Mouse (Mus musculus): ENCODE measurements around the gene Tmem183a. TPM values are rescaled to one million over a fixed set of nuclear protein-coding genes. Genes with fewer than 3 reads are reported as not detected.
A peak's percentile ranks its signal among the peaks of the same experiment; 100 is the strongest.

Tmem183a gene
- polyA plus RNA-seq (2014; fragmentation: Nextera tagmentation; extraction: Ambion mirVana): 57.0 and 91.3 TPM in 2 replicates

- Histone ChIP-seq H3K9ac (ENCODE audit: low read depth, low read length) (peak within 1 kb of the TSS; percentile 92), H3K27ac (ENCODE audit: low read depth, low read length) (peak within 1 kb of the TSS; percentile 57; the same call in 1 of the 2 replicates), H3K27me3 (ENCODE audit: control insufficient read depth, insufficient read depth, low read length) (no peaks in the 10 kb centered on the region), H3K4me1 (ENCODE audit: control insufficient read depth, insufficient read depth, low read length) (peaks cover 11% of the 10 kb centered on the region), H3K9me3 (ENCODE audit: control insufficient read depth, low read length) (no peaks in the 10 kb centered on the region), H3K4me2 (replicated peaks; ENCODE audit: low read depth, low read length) (peak within 1 kb of the TSS; percentile 77), H3K36me3 (ENCODE audit: control insufficient read depth, insufficient read depth, low read length) (peaks cover 29% of the 10 kb centered on the region), H3K4me3 (ENCODE audit: low read length) (peak within 1 kb of the TSS; percentile 92)
- ATAC-seq (ENCODE audit: low FRiP score, low TSS enrichment): peak; percentile 98
- under 1% methylated on average over 38 of the region's 38 CpGs for WGBS
Measured at GRCm38 (mm10) chr1:134361857-134362212, at the start of gene Tmem183a. Gene Tmem183a (minus strand): TSS chr1:134361979.

GRCm38 (mm10) chr1:134408080-134408479, 46.3 kb upstream of the Tmem183a start:
- no peaks in the 10 kb centered on the region for H3K9me3 ChIP-seq (ENCODE audit: control insufficient read depth, low read length)
- H3K4me1 ChIP-seq (ENCODE audit: control insufficient read depth, insufficient read depth, low read length): peaks cover 13% of the 10 kb centered on the region
- no peaks in the 10 kb centered on the region for H3K27me3 ChIP-seq (ENCODE audit: control insufficient read depth, insufficient read depth, low read length)
- H3K4me2 ChIP-seq (replicated peaks; ENCODE audit: low read depth, low read length): no peak overlapping the region; the same call in 1 of the 2 replicates
- WGBS: 46% methylated on average over 8 of the region's 8 CpGs
- H3K27ac ChIP-seq (ENCODE audit: low read depth, low read length): peak overlapping the region; percentile 78
- peaks cover 25% of the 10 kb centered on the region; the same call in 1 of the 2 replicates for H3K36me3 ChIP-seq (ENCODE audit: control insufficient read depth, insufficient read depth, low read length)
- no peak overlapping the region for H3K4me3 ChIP-seq (ENCODE audit: low read length)
- H3K9ac ChIP-seq (ENCODE audit: low read depth, low read length): no peak overlapping the region
- ATAC-seq (ENCODE audit: low FRiP score, low TSS enrichment): peak; percentile 62

- Histone ChIP-seq H3K9ac (ENCODE audit: low read depth, low read length) (peak overlapping the region; percentile 56), H3K27me3 (ENCODE audit: control insufficient read depth, insufficient read depth, low read length) (no peaks in the 10 kb centered on the region), H3K36me3 (ENCODE audit: control insufficient read depth, insufficient read depth, low read length) (peaks cover 25% of the 10 kb centered on the region; the same call in 1 of the 2 replicates), H3K4me2 (replicated peaks; ENCODE audit: low read depth, low read length) (peak overlapping the region; percentile 74), H3K4me1 (ENCODE audit: control insufficient read depth, insufficient read depth, low read length) (peaks cover 13% of the 10 kb centered on the region), H3K27ac (ENCODE audit: low read depth, low read length) (peak overlapping the region; percentile 72; the same call in 1 of the 2 replicates), H3K9me3 (ENCODE audit: control insufficient read depth, low read length) (no peaks in the 10 kb centered on the region), H3K4me3 (ENCODE audit: low read length) (peak overlapping the region; percentile 59)
- 33% methylated on average over 8 of the region's 8 CpGs for WGBS
- ATAC-seq (ENCODE audit: low FRiP score, low TSS enrichment): 0 out of 2 replicates have a peak, but pooled peaks have one; percentile 21
Measured at GRCm38 (mm10) chr1:134406414-134406771, 44.6 kb upstream of the Tmem183a start.

GRCm38 (mm10) chr1:134405509-134406413, 44.0 kb upstream of the Tmem183a start, which contains the start of gene Cyb5r1:
Gene Cyb5r1 (plus strand): TSS chr1:134405559.
- Histone ChIP-seq H3K4me1 (ENCODE audit: control insufficient read depth, insufficient read depth, low read length) (peaks cover 13% of the 10 kb centered on the region), H3K9ac (ENCODE audit: low read depth, low read length) (peak within 1 kb of the TSS; percentile 56), H3K9me3 (ENCODE audit: control insufficient read depth, low read length) (no peaks in the 10 kb centered on the region), H3K36me3 (ENCODE audit: control insufficient read depth, insufficient read depth, low read length) (peaks cover 20% of the 10 kb centered on the region; the same call in 1 of the 2 replicates), H3K27me3 (ENCODE audit: control insufficient read depth, insufficient read depth, low read length) (no peaks in the 10 kb centered on the region), H3K4me2 (replicated peaks; ENCODE audit: low read depth, low read length) (peak within 1 kb of the TSS; percentile 74), H3K4me3 (ENCODE audit: low read length) (peak within 1 kb of the TSS; percentile 59), H3K27ac (ENCODE audit: low read depth, low read length) (peak within 1 kb of the TSS; percentile 72)
- peak; percentile 99 for ATAC-seq (ENCODE audit: low FRiP score, low TSS enrichment)
- WGBS: 2% methylated on average over 43 of the region's 43 CpGs

GRCm38 (mm10) chr1:134399735-134400134, 38.0 kb upstream of the Tmem183a start:
- Histone ChIP-seq H3K4me2 (replicated peaks; ENCODE audit: low read depth, low read length) (no peak overlapping the region), H3K27ac (ENCODE audit: low read depth, low read length) (no peak overlapping the region), H3K27me3 (ENCODE audit: control insufficient read depth, insufficient read depth, low read length) (no peaks in the 10 kb centered on the region), H3K9me3 (ENCODE audit: control insufficient read depth, low read length) (0 out of 2 replicates have a peak, but pooled peaks cover 2% of the 10 kb centered on the region), H3K4me1 (ENCODE audit: control insufficient read depth, insufficient read depth, low read length) (no peaks in the 10 kb centered on the region), H3K9ac (ENCODE audit: low read depth, low read length) (no peak overlapping the region), H3K4me3 (ENCODE audit: low read length) (no peak overlapping the region), H3K36me3 (ENCODE audit: control insufficient read depth, insufficient read depth, low read length) (no peaks in the 10 kb centered on the region)
- ATAC-seq (ENCODE audit: low FRiP score, low TSS enrichment): no peak
- WGBS: 65% methylated on average over 5 of the region's 5 CpGs

GRCm38 (mm10) chr1:134398210-134398609, 36.4 kb upstream of the Tmem183a start:
- Histone ChIP-seq H3K27me3 (ENCODE audit: control insufficient read depth, insufficient read depth, low read length) (no peaks in the 10 kb centered on the region), H3K9ac (ENCODE audit: low read depth, low read length) (no peak overlapping the region), H3K4me3 (ENCODE audit: low read length) (no peak overlapping the region), H3K4me1 (ENCODE audit: control insufficient read depth, insufficient read depth, low read length) (no peaks in the 10 kb centered on the region), H3K36me3 (ENCODE audit: control insufficient read depth, insufficient read depth, low read length) (no peaks in the 10 kb centered on the region), H3K9me3 (ENCODE audit: control insufficient read depth, low read length) (0 out of 2 replicates have a peak, but pooled peaks cover 2% of the 10 kb centered on the region), H3K4me2 (replicated peaks; ENCODE audit: low read depth, low read length) (no peak overlapping the region), H3K27ac (ENCODE audit: low read depth, low read length) (no peak overlapping the region)
- WGBS: 88% methylated on average over 12 of the region's 12 CpGs
- no peak for ATAC-seq (ENCODE audit: low FRiP score, low TSS enrichment)

- WGBS: 45% methylated on average over 5 of the region's 5 CpGs
- Histone ChIP-seq H3K9ac (ENCODE audit: low read depth, low read length) (no peak overlapping the region), H3K27me3 (ENCODE audit: control insufficient read depth, insufficient read depth, low read length) (no peaks in the 10 kb centered on the region), H3K4me2 (replicated peaks; ENCODE audit: low read depth, low read length) (no peak overlapping the region), H3K9me3 (ENCODE audit: control insufficient read depth, low read length) (no peaks in the 10 kb centered on the region), H3K36me3 (ENCODE audit: control insufficient read depth, insufficient read depth, low read length) (no peaks in the 10 kb centered on the region), H3K27ac (ENCODE audit: low read depth, low read length) (no peak overlapping the region), H3K4me3 (ENCODE audit: low read length) (no peak overlapping the region), H3K4me1 (ENCODE audit: control insufficient read depth, insufficient read depth, low read length) (no peaks in the 10 kb centered on the region)
- ATAC-seq (ENCODE audit: low FRiP score, low TSS enrichment): no peak
Measured at GRCm38 (mm10) chr1:134393827-134394226, 32.0 kb upstream of the Tmem183a start.

GRCm38 (mm10) chr1:134385666-134386065, 23.9 kb upstream of the Tmem183a start, which contains the start of gene 4933406M09Rik:
Gene 4933406M09Rik (plus strand): TSS chr1:134385940.
- ATAC-seq (ENCODE audit: low FRiP score, low TSS enrichment): no peak
- WGBS: 100% methylated on average over 1 of the region's 1 CpGs

GRCm38 (mm10) chr1:134385176-134385575, 23.4 kb upstream of the Tmem183a start:
- no peak overlapping the region for H3K9ac ChIP-seq (ENCODE audit: low read depth, low read length)
- H3K27me3 ChIP-seq (ENCODE audit: control insufficient read depth, insufficient read depth, low read length): no peaks in the 10 kb centered on the region
- H3K9me3 ChIP-seq (ENCODE audit: control insufficient read depth, low read length): no peaks in the 10 kb centered on the region
- ATAC-seq (ENCODE audit: low FRiP score, low TSS enrichment): no peak
- no peak overlapping the region for H3K27ac ChIP-seq (ENCODE audit: low read depth, low read length)
- H3K4me3 ChIP-seq (ENCODE audit: low read length): no peak overlapping the region
- H3K4me2 ChIP-seq (replicated peaks; ENCODE audit: low read depth, low read length): no peak overlapping the region
- H3K4me1 ChIP-seq (ENCODE audit: control insufficient read depth, insufficient read depth, low read length): no peaks in the 10 kb centered on the region
- no peaks in the 10 kb centered on the region for H3K36me3 ChIP-seq (ENCODE audit: control insufficient read depth, insufficient read depth, low read length)

More at GRCm38 (mm10) chr1:134385666-134386065, 23.9 kb upstream of the Tmem183a start, which contains the start of gene 4933406M09Rik:
- no peaks in the 10 kb centered on the region for H3K27me3 ChIP-seq (ENCODE audit: control insufficient read depth, insufficient read depth, low read length)
- H3K36me3 ChIP-seq (ENCODE audit: control insufficient read depth, insufficient read depth, low read length): no peaks in the 10 kb centered on the region
- H3K9me3 ChIP-seq (ENCODE audit: control insufficient read depth, low read length): no peaks in the 10 kb centered on the region
- H3K4me3 ChIP-seq (ENCODE audit: low read length): no peak within 1 kb of the TSS
- H3K27ac ChIP-seq (ENCODE audit: low read depth, low read length): no peak within 1 kb of the TSS
- no peak within 1 kb of the TSS for H3K9ac ChIP-seq (ENCODE audit: low read depth, low read length)
- H3K4me2 ChIP-seq (replicated peaks; ENCODE audit: low read depth, low read length): no peak within 1 kb of the TSS
- H3K4me1 ChIP-seq (ENCODE audit: control insufficient read depth, insufficient read depth, low read length): no peaks in the 10 kb centered on the region
